Mouse (Mus musculus) A20 (cell line): Measurements from ENCODE around the gene Fgr.
A peak's percentile ranks its signal among the peaks of the same experiment; 100 is the strongest.

Experiments
- DNase-seq: peaks from one replicate; pipeline ENCODE4 v3.0.0-alpha.2; 2011; ENCODE audit warnings: low read depth, low spot score

Fgr gene

DNA sequence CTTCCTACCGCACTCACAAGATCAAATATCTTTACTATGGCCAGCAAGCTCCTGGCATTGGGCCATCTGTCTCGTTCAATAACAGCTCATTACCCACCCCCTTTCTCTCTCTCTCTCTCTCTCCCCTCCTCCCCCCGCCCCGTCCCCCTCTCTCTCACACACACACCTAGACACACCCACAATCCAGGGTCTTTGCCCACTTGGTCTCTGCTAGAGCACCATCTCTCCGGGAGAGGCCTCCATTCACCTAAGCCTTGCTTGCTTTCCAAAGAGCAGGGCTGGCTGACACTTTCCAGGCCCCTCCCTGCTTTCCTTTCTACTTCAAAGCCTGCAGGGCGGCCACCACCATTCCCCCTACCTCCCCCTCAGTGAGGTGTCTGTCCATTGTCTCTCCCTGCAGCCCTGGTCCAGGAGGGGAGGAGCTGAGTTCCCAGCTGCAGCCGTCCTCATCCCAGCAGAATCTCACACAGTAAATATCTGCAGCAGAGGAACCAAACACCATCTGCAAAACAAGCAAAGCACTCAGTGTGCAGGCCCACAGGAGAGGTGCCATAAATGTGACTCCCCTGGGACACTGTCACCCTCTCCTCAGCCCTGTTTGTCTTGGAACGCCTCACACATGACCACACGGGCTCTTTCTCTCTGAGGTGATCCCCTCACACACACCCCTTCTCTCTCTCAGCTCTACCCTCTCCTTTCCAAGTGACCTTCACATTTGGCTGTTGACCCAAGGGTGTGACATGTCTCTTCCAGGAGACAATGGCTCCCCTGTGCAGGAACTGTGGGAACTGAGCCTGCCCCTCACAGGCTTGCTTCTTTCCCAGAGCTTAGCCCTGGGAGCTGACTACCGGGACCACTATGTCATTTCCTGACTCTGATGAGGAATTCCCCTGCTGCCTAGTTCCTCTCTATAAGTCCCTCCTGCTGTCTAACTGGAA is 14.9 kb upstream of the Fgr start:
- peak; percentile 66 for DNase-seq

DNA sequence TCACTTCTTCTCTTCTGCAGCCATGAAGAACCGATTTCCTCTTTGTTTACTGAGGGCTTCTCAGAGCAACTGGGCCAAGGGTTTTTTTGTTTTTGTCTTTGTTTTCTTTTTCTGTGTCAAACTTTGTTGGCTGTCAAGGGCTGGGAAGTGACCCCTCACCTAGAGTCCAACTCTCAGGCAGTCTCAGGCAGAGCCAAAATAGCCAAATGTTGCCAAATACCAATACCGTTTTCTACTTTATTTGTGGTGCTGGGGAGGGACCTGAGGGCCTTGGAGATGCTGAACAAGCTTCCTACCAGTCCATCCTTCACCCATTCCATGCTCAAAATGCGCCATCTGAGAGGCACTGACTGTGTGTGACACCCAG is 14.2 kb upstream of the Fgr start:
- DNase-seq: no peak

DNA sequence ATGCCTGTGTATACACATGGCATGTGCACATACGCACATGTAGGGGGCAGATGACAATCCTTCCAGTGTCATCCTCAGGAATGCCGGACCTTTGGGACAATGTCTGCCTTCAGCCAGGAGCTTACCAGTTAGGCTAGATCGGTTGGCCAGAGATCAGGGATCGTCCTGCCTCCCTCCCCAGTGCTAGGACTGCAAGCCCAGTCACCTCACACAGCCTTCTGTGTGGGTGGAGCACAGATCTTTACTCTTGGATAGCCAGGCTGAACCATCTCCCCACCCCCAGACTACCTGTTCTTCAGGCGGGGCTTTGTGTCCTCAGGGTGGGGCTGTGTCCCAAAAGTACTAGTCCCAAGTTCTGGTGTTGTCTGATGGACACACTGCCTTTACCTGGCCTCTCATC is 13.6 kb upstream of the Fgr start:
- DNase-seq: no peak

DNA sequence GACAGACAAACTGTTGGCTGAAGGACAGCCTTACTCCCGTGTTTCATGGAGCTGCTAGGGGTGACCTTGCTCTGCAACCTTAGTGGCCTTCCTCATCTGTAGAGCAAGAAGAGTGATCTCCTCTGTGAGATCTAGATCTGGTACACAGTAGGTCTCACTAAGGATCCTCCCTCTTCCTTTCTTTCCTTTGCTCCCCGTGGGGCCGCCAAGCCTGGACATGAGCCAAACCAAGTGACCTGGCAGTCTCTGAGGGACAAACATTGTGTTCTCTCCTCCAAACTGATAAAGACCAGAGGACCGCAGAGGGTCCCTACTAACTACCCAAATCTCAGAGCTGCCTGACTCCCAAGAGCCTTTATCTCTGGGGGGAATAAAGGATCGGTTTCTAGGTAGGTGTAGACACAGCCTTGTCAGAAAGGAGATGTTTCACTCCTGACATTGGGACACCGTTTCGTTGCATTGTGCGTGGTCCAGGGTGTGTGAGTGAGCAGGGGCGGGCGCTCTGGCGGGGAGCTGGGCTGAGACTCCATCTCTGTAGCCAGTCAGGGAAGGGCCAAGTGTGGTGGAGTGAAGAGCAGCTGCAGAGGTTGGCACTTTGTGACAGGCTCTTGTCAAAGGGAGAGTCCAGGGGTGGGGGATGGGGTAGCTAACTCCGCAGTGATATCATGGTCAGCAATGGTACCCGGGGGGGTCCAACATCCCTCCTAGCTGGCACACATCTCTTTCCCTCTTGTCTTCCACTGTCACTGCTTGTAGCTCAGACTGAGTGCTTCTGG is 12.8 kb upstream of the Fgr start:
- DNase-seq: no peak

DNA sequence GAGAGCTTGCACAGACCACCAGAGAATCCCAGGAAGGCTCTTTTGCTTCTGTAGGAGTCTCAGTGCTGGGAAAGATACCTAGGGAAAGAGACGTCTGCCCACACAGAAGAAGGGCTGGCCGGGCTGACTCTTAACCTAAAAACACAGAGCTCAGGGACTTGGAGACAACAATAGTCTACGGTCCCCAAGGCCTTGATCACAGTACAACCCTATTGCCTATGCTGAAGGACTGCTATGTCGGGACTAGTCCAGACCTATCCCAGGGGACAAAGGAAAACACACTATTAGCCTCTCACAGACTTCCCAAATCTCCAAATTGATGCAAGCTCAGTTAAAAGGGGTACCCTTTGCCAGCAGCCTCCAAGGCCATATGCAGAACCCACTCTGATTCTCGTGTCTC is 12.0 kb upstream of the Fgr start:
- DNase-seq: no peak

- no peak for DNase-seq
These were observed 11.3 kb upstream of the Fgr start for GRCm38 (mm10) chr4:132962628-132963027.

GRCm38 (mm10) chr4:132963436-132963835 is 10.5 kb upstream of the Fgr start:
- no peak for DNase-seq

GRCm38 (mm10) chr4:132964064-132964463 is 9.8 kb upstream of the Fgr start:
- DNase-seq: no peak

DNA sequence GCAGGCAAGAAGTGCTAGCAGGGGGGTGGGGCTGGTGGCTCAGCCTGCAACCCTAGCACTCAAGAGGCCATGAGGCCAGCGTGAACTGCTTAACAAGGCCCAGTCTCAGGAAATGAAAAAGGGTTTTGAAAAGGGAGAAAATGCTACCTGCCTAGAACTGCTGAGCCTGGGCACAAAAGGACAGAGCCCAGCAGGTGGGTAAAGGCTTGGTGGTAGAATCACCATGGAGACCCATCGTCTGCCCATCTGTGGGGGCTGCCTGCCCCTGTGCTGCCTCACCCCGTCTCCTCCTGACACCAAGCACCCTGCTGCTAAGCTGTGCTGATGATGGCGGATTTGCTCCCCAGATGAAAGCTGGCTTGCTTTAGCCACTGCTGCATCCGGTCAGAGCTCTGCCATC is 9.4 kb upstream of the Fgr start:
- no peak for DNase-seq

DNA sequence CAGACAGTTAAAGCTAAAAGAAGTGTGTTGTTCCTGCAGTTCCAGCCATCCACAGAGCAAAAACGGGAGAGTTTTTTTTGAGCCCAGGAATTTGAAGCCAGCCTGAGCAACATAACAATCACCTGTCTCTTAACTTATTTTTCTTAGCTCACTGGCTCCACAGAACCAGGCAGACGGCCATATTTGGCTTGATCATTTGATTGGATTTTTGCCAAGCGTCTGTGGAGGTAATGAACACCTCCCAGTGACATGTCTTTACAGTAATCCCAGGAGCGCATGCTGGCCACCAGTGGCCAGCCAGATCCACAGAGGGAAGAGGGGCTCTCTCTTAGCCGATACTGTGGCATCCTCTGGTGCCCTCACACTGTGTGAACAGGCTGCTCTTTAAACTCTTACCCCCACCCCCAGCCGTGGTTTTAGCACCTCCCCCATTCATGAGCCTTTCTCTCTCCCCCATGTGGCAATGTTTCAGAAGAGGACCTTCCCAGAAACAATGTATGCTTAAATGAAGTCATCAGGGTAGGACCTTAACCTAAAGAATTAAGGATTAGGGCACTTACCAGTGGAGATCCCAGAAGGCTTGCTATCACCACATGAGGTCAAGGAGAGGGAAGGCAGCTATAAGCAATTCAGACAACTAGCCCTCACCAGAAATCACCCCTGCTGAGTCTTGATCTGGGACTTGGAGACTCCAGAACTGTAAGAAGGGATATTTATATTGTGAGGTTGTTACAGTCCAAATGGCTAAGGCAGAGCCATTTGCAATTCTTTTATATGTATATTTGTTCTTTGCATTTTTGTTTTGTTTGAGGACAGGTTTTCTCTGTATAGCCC is 5.6 kb upstream of the Fgr start:
- no peak for DNase-seq

- DNase-seq: no peak
These were observed 2.3 kb upstream of the Fgr start for GRCm38 (mm10) chr4:132971601-132972000.

GRCm38 (mm10) chr4:132972101-132972500 is 1.8 kb upstream of the Fgr start:
- no peak for DNase-seq

DNA sequence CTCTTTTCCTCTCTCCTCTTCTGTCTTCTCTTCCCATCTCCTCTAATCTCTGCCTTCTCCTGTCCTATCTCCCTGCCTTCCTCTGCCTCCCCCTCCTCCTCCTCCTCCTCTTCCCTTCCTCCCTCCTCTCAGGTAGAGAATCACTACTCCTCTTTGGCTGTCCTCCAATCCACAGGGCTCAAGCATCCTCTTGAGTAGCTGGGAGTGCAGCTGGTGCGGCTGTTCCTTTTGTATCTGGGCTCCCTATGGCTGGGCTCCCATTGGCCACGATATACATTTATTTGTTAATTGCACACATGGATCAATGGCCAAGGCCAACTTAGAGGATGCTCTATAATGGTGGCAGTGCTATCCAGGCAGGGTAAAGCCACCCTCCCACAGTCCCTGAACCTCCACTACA is 1.3 kb upstream of the Fgr start:
- DNase-seq: no peak

GRCm38 (mm10) chr4:132973186-132973585 is 709 bp upstream of the Fgr start:
- DNase-seq: no peak

DNA sequence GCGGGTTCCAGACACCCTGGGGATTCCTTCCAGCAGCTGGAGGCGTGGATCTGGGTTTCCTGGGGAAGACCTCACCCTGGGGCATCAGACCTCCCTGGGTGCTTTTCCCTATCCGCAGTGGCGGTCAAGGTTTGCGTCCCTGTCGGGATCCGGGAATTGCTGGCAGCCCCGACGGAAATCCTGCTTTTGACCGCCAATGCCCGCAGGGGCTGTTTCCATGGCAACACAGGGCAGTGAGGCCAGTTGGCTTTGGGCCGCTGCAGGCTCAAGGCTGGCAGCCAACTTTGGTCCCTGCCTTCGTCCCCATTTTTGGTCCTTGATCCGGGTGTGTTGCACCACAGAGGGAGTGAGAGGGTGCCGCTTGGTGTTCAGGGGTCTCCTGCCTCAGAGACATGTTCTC is 1.0 kb downstream of the Fgr start:
- no peak for DNase-seq

DNA sequence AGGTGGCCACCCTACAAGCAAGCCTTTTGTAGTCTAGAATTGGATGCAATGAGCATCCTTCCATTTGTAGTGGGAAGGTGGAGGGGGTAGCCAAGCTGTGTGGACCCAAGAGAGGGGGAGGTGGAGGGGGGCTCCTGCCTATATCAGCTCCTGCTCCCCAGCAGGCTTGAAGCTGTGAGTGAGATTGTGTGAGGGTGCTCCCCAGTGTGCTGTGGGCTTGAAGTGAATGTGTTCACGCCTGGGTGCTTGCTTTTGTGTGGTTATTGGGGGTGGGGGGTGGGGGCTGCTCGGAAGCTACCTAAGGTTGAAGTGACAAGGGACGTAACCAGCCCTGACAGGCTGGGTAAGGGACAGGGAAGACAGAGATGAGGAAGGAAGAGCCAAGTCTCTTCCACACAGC is 1.9 kb downstream of the Fgr start:
- no peak for DNase-seq

- peak; percentile 83 for DNase-seq
These were observed 2.8 kb downstream of the Fgr start for GRCm38 (mm10) chr4:132976729-132977128.

DNA sequence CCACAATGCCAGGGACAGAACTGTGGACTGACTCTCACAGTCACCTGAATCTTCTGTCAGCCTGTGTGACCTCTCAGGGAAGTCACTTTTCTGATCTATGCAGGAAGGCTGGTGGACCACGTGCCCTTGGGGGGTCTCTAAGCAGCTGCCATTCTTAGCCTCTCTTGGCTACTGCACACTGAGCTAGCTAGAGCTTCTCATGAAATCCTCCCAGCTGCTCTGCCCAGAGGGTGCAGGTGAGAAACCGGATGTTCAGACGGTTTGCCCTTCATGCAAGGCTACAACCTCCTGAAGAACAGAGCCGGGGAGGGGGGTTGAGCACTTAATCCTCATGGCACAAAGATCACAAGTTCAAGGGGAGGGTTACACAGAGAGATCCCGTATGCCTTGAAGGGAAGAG is 3.7 kb downstream of the Fgr start:
- peak; percentile 75 for DNase-seq

GRCm38 (mm10) chr4:132979186-132979585 is 5.3 kb downstream of the Fgr start:
- DNase-seq: no peak

DNA sequence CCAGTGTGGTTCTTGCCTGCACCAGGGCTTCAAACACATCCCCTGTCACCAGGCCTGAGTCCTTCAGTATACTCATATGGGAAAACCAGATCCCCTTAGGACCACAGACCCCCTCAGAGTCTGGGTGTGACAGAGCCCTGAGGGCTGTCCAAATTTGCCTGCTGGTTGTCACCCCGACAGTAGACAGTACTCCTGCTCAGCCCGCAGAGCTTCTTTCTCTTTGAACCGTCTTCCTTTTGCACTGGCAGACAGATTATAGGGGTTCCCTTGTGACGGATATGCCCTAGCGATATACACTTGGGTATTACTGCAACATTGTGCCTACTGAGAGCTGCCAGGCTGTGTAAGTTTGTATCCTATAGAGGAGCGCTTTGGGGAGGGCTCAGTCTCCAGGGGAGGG is 7.7 kb downstream of the Fgr start:
- no peak for DNase-seq

GRCm38 (mm10) chr4:132982999-132983398 is 9.1 kb downstream of the Fgr start:
- no peak for DNase-seq
